Mouse (Mus musculus): ENCODE data around the gene Adssl1.

GRCm38 (mm10) chr12:112576749-112577148 lies 43.1 kb upstream of the Adssl1 start:
- TF ChIP-seq CTCF (IDR thresholded peaks at IDR 0.05; ENCODE audit: low read depth, low read length) (no peak), GATA1 (IDR thresholded peaks at IDR 0.05; ENCODE audit: borderline replicate concordance, low read length) (no peak)

All from G1E (cell line).